Mouse (Mus musculus) limb, embryonic 12.5 days (tissue): Measurements from ENCODE around the gene Zfr2. TPM values are rescaled to one million over a fixed set of nuclear protein-coding genes. Genes with fewer than 3 reads are reported as not detected.

Source experiments
- ATAC-seq: fragments of 200-750 bp; cut with Nextera tagmentation; 2 replicates; pipeline ENCODE4 v1.8.0; 2017; ENCODE audit warnings: low read depth, moderate TSS enrichment; ENCODE audit not compliant: insufficient number of reproducible peaks, insufficient read depth, low FRiP score, low TSS enrichment
- H3K27ac ChIP-seq: fragments of 300-500 bp; sonication (generic); 2 replicates; pipeline ENCODE4 v1.5.1; 2016; ENCODE audit warnings: mild to moderate bottlenecking, moderate library complexity
- H3K27me3 ChIP-seq: fragments of 300-500 bp; sonication (generic); 2 replicates; pipeline ENCODE4 v1.6.1; 2016; ENCODE audit warnings: mild to moderate bottlenecking, moderate library complexity
- H3K36me3 ChIP-seq: fragments of 300-500 bp; sonication (generic); 2 replicates; pipeline ENCODE4 v1.6.1; 2016; ENCODE audit warnings: mild to moderate bottlenecking, moderate library complexity
- H3K4me1 ChIP-seq: fragments of 300-500 bp; sonication (generic); replicated peaks from 2 replicates; pipeline ENCODE4 v1.6.1; 2016
- H3K4me2 ChIP-seq: fragments of 300-500 bp; sonication (generic); 2 replicates; pipeline ENCODE4 v1.6.1; 2016; ENCODE audit warnings: mild to moderate bottlenecking, moderate library complexity
- H3K4me3 ChIP-seq: fragments of 300-500 bp; sonication (generic); replicated peaks from 2 replicates; pipeline ENCODE4 v1.5.1; 2016; ENCODE audit warnings: mild to moderate bottlenecking
- H3K9ac ChIP-seq: fragments of 300-500 bp; sonication (generic); replicated peaks from 2 replicates; pipeline ENCODE4 v1.6.1; 2016; ENCODE audit warnings: mild to moderate bottlenecking, moderate library complexity
- H3K9me3 ChIP-seq: fragments of 300-500 bp; sonication (generic); 2 replicates; pipeline ENCODE4 v1.6.1; 2016; ENCODE audit warnings: mild to moderate bottlenecking, moderate library complexity
- WGBS: fragments of 180-500 bp; shearing (Covaris S2); methylation state at CpG from one replicate; pipeline ENCODE4 v1.1.7; 2016; 5-methylcytosine and 5-hydroxymethylcytosine counted together
- polyA plus RNA-seq: library from polyadenylated mRNA; unstranded; fragments of >200 nt; fragmentation: Nextera tagmentation; extraction: Ambion mirVana; gene quantifications from 2 replicates; pipeline ENCODE4 v1.2.1, GENCODE M21; 2016

The Zfr2 gene
- polyA plus RNA-seq, 1 experiment from 2014 or later, result 9.9 TPM

- Histone ChIP-seq H3K9me3 (no peaks in the 10 kb centered on the region; the same call in 1 of the 2 replicates), H3K4me1 (peaks cover 10% of the 10 kb centered on the region), H3K9ac (no peak overlapping the region), H3K27ac (no peak overlapping the region), H3K36me3 (peaks cover 53% of the 10 kb centered on the region), H3K4me2 (no peak overlapping the region), H3K27me3 (no peaks in the 10 kb centered on the region), H3K4me3 (no peak overlapping the region)
- 95% methylated on average over 21 of the region's 21 CpGs for WGBS
- ATAC-seq, result no peak
Observed at GRCm38 (mm10) chr10:81272356-81272755, 39.4 kb downstream of the Zfr2 start.

- Histone ChIP-seq H3K9ac (no peak overlapping the region), H3K9me3 (no peaks in the 10 kb centered on the region; the same call in 1 of the 2 replicates), H3K4me1 (peaks cover 4% of the 10 kb centered on the region), H3K36me3 (peaks cover 53% of the 10 kb centered on the region), H3K4me2 (no peak overlapping the region), H3K27me3 (peaks cover 6% of the 10 kb centered on the region; the same call in 1 of the 2 replicates), H3K27ac (no peak overlapping the region), H3K4me3 (no peak overlapping the region)
- 95% methylated on average over 19 of the region's 19 CpGs for WGBS
- ATAC-seq, result no peak
Observed at GRCm38 (mm10) chr10:81273842-81274241, 40.9 kb downstream of the Zfr2 start.

DNA sequence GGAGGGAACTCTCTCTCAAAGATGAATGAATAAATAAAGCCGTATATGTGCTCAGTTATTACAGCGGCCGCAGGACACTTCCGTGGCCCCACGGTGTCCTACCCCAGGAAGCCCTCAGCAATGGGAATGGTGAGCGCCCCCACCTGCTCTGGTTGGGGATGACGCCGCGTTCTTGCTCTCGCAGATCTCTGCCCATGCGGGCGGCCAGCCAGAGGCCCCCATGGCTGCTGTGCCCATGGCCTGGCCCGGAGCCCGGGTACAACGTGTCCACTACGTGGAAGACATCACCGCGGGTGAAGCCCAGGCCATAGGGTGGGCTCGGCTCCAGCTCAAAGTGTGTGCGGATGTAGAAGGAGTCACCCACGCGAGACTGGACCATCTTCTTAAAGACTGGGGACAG is 44.7 kb downstream of the Zfr2 start:
- H3K4me3 ChIP-seq, result no peak overlapping the region
- H3K4me2 ChIP-seq, result no peak overlapping the region
- peaks cover 11% of the 10 kb centered on the region; the same call in 1 of the 2 replicates for H3K4me1 ChIP-seq
- peaks cover 19% of the 10 kb centered on the region for H3K36me3 ChIP-seq
- no peak overlapping the region for H3K27ac ChIP-seq
- peaks cover 40% of the 10 kb centered on the region for H3K27me3 ChIP-seq
- H3K9me3 ChIP-seq, result no peaks in the 10 kb centered on the region; the same call in 1 of the 2 replicates
- WGBS, result 80% methylated on average over 22 of the region's 22 CpGs
- no peak for ATAC-seq
- H3K9ac ChIP-seq, result no peak overlapping the region

- WGBS, result 28% methylated on average over 10 of the region's 10 CpGs
- Histone ChIP-seq H3K4me3 (0 out of 2 replicates have a peak overlapping the region, but pooled peaks have one; percentile 2), H3K27me3 (peaks cover 59% of the 10 kb centered on the region)
Observed at GRCm38 (mm10) chr10:81279496-81279895, 46.5 kb downstream of the Zfr2 start.

DNA sequence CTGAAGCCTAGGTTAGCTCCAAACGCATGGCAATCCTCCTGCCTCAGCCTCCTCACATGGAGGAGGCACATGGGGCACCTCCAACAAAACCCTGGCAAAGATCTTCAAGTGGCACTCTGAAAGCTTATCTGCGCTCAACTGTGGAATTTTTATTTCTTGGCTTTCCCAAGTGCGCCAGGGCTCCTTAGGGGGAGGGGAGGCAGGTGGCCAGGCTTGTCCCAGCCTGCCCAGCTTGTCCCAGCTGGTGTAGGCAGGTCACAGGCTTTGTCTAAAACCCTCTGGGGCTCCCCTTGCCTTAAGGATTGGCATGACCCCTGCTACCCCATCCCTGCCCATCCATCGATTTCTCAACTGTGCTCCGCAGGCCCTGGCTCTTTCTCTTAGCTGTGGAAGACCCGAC is 51.2 kb downstream of the Zfr2 start:
- Histone ChIP-seq H3K9ac (no peak overlapping the region), H3K4me1 (peaks cover 10% of the 10 kb centered on the region; the same call in 1 of the 2 replicates), H3K4me2 (no peak overlapping the region), H3K4me3 (no peak overlapping the region), H3K27me3 (peaks cover 90% of the 10 kb centered on the region), H3K27ac (no peak overlapping the region), H3K36me3 (no peaks in the 10 kb centered on the region), H3K9me3 (no peaks in the 10 kb centered on the region)
- WGBS, result 38% methylated on average over 6 of the region's 6 CpGs
- no peak for ATAC-seq

More at GRCm38 (mm10) chr10:81279496-81279895, 46.5 kb downstream of the Zfr2 start:
- peak overlapping the region; percentile 47; the same call in 1 of the 2 replicates for H3K9ac ChIP-seq
- ATAC-seq, result 0 out of 2 replicates have a peak, but pooled peaks have one; percentile 4
- peak overlapping the region; percentile 26 for H3K4me2 ChIP-seq
- no peak overlapping the region for H3K27ac ChIP-seq
- H3K4me1 ChIP-seq, result peaks cover 11% of the 10 kb centered on the region; the same call in 1 of the 2 replicates
- no peaks in the 10 kb centered on the region; the same call in 1 of the 2 replicates for H3K9me3 ChIP-seq
- H3K36me3 ChIP-seq, result 0 out of 2 replicates have a peak, but pooled peaks cover under 1% of the 10 kb centered on the region

DNA sequence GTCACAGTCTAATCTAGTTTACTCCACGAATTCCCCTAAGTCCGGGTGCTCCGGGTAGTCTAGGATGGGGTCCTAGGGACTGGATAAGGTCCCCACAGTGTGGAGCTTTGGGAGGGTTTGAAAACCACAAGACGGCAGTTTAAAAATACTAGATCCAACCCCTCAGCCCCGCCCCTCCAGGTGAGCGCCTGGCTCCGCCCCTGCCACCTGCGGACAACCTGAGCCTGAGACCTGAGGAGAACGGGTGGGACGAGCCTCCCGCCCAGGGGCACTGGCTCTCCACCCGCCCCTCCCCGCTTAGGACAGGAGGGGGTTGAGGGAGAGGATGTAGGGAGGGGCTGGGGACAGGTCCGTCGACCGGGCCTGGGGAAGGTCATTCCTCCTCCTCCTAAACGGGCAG is 51.8 kb downstream of the Zfr2 start:
- no peak for ATAC-seq
- 8% methylated on average over 17 of the region's 17 CpGs for WGBS
- peaks cover 5% of the 10 kb centered on the region; the same call in 1 of the 2 replicates for H3K4me1 ChIP-seq
- H3K4me2 ChIP-seq, result peak overlapping the region; percentile 70
- peaks cover 92% of the 10 kb centered on the region for H3K27me3 ChIP-seq
- 0 out of 2 replicates have a peak overlapping the region, but pooled peaks have one; percentile 7 for H3K27ac ChIP-seq
- H3K36me3 ChIP-seq, result no peaks in the 10 kb centered on the region
- no peak overlapping the region for H3K9ac ChIP-seq
- H3K4me3 ChIP-seq, result peak overlapping the region; percentile 40; the same call in 1 of the 2 replicates
- no peaks in the 10 kb centered on the region for H3K9me3 ChIP-seq

- Histone ChIP-seq H3K27ac (no peak overlapping the region), H3K4me1 (peaks cover 5% of the 10 kb centered on the region; the same call in 1 of the 2 replicates)
Observed at GRCm38 (mm10) chr10:81285694-81286450, 52.9 kb downstream of the Zfr2 start.

DNA sequence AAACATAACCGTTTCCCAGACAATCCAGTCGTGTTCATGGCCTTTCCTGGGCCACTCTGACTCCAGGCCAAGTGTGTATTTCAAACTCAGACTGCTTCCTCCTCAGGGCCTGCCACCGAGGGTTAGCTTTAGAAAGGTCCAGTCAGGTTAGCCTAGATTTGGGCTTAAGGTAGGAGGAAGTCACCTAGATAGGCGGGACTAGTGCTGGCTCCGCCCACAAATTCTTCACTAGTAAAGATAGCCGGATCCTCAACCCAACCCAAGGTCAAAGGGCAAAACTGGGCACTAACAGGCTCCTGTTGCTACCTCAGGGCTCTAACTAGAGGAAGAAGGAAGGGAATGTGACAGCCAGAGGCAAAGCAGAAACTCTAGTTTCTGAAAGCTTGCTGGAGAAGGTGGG is 53.6 kb downstream of the Zfr2 start:
- 43% methylated on average over 6 of the region's 6 CpGs for WGBS

More at GRCm38 (mm10) chr10:81285694-81286450, 52.9 kb downstream of the Zfr2 start:
- Histone ChIP-seq H3K4me2 (peak overlapping the region; percentile 70), H3K9ac (peak overlapping the region; percentile 53; the same call in 1 of the 2 replicates), H3K9me3 (no peaks in the 10 kb centered on the region), H3K27me3 (peaks cover 92% of the 10 kb centered on the region), H3K36me3 (no peaks in the 10 kb centered on the region), H3K4me3 (peak overlapping the region; percentile 40)
- ATAC-seq, result peak; percentile 24; the same call in 1 of the 2 replicates
- 2% methylated on average over 54 of the region's 54 CpGs for WGBS

DNA sequence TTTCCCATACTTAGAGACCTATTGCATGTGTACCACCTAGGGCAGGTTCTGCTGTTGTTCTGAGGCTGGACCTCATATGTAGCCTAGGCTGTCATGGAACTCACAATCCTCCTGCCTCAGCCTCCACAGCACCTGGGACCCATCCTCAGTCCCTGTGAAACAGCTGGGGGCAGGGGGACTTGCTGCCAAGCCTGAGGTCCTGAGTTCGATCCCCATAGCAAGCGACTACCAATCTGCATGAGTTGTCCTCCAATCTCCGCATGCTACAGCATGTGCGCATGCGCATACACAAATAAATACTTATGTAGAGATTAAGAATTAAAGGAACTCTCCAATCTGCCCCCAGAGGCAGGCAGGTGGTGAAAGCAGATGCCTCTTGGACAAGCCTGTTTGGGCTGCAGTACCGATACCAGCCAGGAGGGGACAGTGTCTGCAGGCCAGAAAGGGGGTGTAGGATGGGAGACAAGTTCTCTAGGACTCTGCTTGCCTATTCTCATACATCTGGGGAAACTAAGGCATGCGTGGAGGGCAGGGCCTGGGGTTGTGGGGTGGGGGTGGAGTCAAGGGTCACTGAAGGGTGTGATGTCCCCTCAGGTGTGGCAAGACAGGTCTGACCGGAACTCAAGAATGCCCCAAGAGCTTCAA is 54.7 kb downstream of the Zfr2 start:
- H3K4me1 ChIP-seq, result peaks cover 6% of the 10 kb centered on the region; the same call in 1 of the 2 replicates
- no peak overlapping the region for H3K27ac ChIP-seq
- H3K4me2 ChIP-seq, result no peak overlapping the region
- H3K27me3 ChIP-seq, result peaks cover 92% of the 10 kb centered on the region
- H3K9me3 ChIP-seq, result no peaks in the 10 kb centered on the region
- H3K4me3 ChIP-seq, result no peak overlapping the region
- no peaks in the 10 kb centered on the region for H3K36me3 ChIP-seq
- no peak overlapping the region for H3K9ac ChIP-seq
- 56% methylated on average over 8 of the region's 8 CpGs for WGBS
- ATAC-seq, result no peak

More for the DNA sequence above, 53.6 kb downstream of the Zfr2 start:
- H3K4me1 ChIP-seq, result peaks cover 6% of the 10 kb centered on the region; the same call in 1 of the 2 replicates
- H3K27me3 ChIP-seq, result peaks cover 92% of the 10 kb centered on the region
- H3K9me3 ChIP-seq, result no peaks in the 10 kb centered on the region
- H3K9ac ChIP-seq, result no peak overlapping the region
- no peak overlapping the region for H3K4me3 ChIP-seq
- H3K27ac ChIP-seq, result no peak overlapping the region
- H3K36me3 ChIP-seq, result no peaks in the 10 kb centered on the region
- no peak overlapping the region for H3K4me2 ChIP-seq
- no peak for ATAC-seq

DNA sequence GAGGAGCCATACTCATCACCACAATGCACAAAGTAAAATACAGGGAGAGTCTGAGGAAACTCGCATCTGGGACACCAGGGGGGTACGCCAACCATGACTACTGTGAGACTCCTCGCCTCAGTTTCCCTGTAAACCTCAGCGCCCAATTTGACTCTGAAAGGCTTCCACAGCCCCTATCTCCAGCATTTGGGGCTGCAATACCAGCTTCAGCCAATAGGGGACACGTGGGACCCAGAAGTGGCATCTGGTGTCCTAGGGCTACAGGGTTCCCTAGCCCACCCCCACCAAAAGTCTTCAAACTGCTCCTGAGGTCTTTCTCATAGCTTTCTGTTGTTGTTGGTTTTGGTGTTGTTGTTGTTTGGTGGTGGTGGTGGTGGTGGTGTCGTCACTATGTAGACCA is 55.6 kb downstream of the Zfr2 start:
- Histone ChIP-seq H3K9me3 (no peaks in the 10 kb centered on the region), H3K9ac (no peak overlapping the region), H3K36me3 (no peaks in the 10 kb centered on the region), H3K4me2 (no peak overlapping the region), H3K4me3 (no peak overlapping the region), H3K27ac (no peak overlapping the region), H3K4me1 (peaks cover 10% of the 10 kb centered on the region), H3K27me3 (peaks cover 82% of the 10 kb centered on the region)
- no peak for ATAC-seq
- 28% methylated on average over 6 of the region's 6 CpGs for WGBS

GRCm38 (mm10) chr10:81289278-81289677 is 56.3 kb downstream of the Zfr2 start:
- Histone ChIP-seq H3K4me1 (peaks cover 17% of the 10 kb centered on the region), H3K36me3 (no peaks in the 10 kb centered on the region), H3K27ac (no peak overlapping the region), H3K27me3 (peaks cover 75% of the 10 kb centered on the region), H3K4me2 (no peak overlapping the region), H3K9ac (no peak overlapping the region), H3K4me3 (no peak overlapping the region), H3K9me3 (no peaks in the 10 kb centered on the region)
- WGBS, result 2% methylated on average over 7 of the region's 7 CpGs
- ATAC-seq, result no peak
